Mouse (Mus musculus) adrenal gland, adult (tissue): Measurements from ENCODE around the gene Gpr18.
A peak's percentile ranks its signal among the peaks of the same experiment; 100 is the strongest.

Source experiments
- DNase-seq, 2 experiments: peaks; one replicate each; pipeline ENCODE4 v3.0.0; 2022 to 2023; ENCODE audit warnings: low spot score in 1 of 2; ENCODE audit not compliant: inconsistent age in 2 of 2

Gpr18 gene

GRCm38 (mm10) chr14:121924876-121925275, 9.3 kb upstream of the Gpr18 start:
- no peak for DNase-seq

- no peak for DNase-seq
These were observed 7.2 kb upstream of the Gpr18 start for GRCm38 (mm10) chr14:121922731-121923130.

GRCm38 (mm10) chr14:121922016-121922415, 6.4 kb upstream of the Gpr18 start:
- DNase-seq: no peak

- DNase-seq: peak in 1 of 2 experiments; percentile 55
These were observed 5.0 kb upstream of the Gpr18 start for GRCm38 (mm10) chr14:121920511-121921124.

GRCm38 (mm10) chr14:121919752-121920151, 4.2 kb upstream of the Gpr18 start:
- peak in 1 of 2 experiments; percentile 66 for DNase-seq

- no peak for DNase-seq
These were observed 2.7 kb upstream of the Gpr18 start for GRCm38 (mm10) chr14:121918266-121918665.

- no peak for DNase-seq
These were observed 922 bp upstream of the Gpr18 start for GRCm38 (mm10) chr14:121916311-121917094.

GRCm38 (mm10) chr14:121915143-121915542, 438 bp downstream of the Gpr18 start:
- DNase-seq: no peak

- no peak for DNase-seq
These were observed 3.1 kb downstream of the Gpr18 start for GRCm38 (mm10) chr14:121912501-121912900.

GRCm38 (mm10) chr14:121909868-121910267, 5.7 kb downstream of the Gpr18 start:
- DNase-seq: no peak

GRCm38 (mm10) chr14:121906992-121907681, 8.4 kb downstream of the Gpr18 start:
- no peak for DNase-seq

- no peak for DNase-seq
These were observed 9.1 kb downstream of the Gpr18 start for GRCm38 (mm10) chr14:121906341-121906991.

GRCm38 (mm10) chr14:121904754-121905153, 10.8 kb downstream of the Gpr18 start:
- DNase-seq: no peak

- DNase-seq: no peak
These were observed 12.2 kb downstream of the Gpr18 start for GRCm38 (mm10) chr14:121903381-121903876.

- no peak for DNase-seq
These were observed 14.1 kb downstream of the Gpr18 start for GRCm38 (mm10) chr14:121901511-121901910.

- no peak for DNase-seq
These were observed 16.5 kb downstream of the Gpr18 start for GRCm38 (mm10) chr14:121899071-121899470.

GRCm38 (mm10) chr14:121898509-121898908, 17.1 kb downstream of the Gpr18 start:
- no peak for DNase-seq

GRCm38 (mm10) chr14:121897773-121898172, 17.8 kb downstream of the Gpr18 start:
- no peak for DNase-seq

- peak in 1 of 2 experiments; percentile 30 for DNase-seq
These were observed 19.2 kb downstream of the Gpr18 start for GRCm38 (mm10) chr14:121896126-121897090.

- DNase-seq: no peak
These were observed 20.3 kb downstream of the Gpr18 start for GRCm38 (mm10) chr14:121895316-121895715.
